Comparison of ENCODE assay signal across 13 mouse cellular contexts in the genomic region with DNA sequence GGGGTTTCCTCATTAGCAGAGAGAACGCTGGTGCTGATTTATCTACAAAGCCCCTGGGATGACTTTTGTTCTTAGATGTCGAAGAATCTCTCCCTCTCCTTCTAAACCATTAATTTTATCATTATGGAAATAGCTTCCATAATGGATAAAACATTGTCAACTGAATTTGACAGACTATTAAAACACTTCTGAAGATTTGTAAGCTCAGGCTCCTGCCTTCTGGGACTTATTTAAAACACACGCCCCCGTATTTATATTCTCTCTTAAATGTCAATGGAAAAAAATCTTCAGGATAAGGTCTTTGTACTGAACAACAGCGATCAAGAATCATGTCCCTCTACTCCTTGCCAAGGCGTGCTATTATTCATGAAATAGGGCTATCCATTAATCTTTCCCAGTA.
"Had no signal": no experiment of that assay in that cellular context is flagged by ENCODE, and none has a peak within 500 bp of the region (broad histone marks: within the 10 kb centered on the region; RNA-seq: fewer than 3 reads in every experiment).

No protein-coding gene starts in this region.

- H3K9me3 ChIP-seq: midbrain, embryonic 12.5 days; neural tube, embryonic 12.5 days; stomach, embryonic 15.5 days had no signal

- H3K36me3 ChIP-seq: midbrain, embryonic 12.5 days; neural tube, embryonic 12.5 days; stomach, embryonic 15.5 days had no signal

- H3K9ac ChIP-seq: lung, embryonic 14.5 days; midbrain, embryonic 12.5 days; neural tube, embryonic 12.5 days; stomach, embryonic 15.5 days had no signal

- H3K4me3 ChIP-seq: megakaryocyte, embryonic 14.5 days; midbrain, embryonic 12.5 days; neural tube, embryonic 12.5 days; stomach, embryonic 15.5 days had no signal

- DNase-seq: lung, adult 18-20 months; lung, embryonic 14.5 days; lung, postnatal 10 days; lung, postnatal 4 days; right cerebral cortex, postnatal 14 days; thymus, adult 2 months; thymus, postnatal 25 days; thymus, postnatal 4 days had no signal

- H3K4me1 ChIP-seq: megakaryocyte, embryonic 14.5 days; midbrain, embryonic 12.5 days; stomach, embryonic 15.5 days had no signal

- H3K27me3 ChIP-seq: megakaryocyte, embryonic 14.5 days; midbrain, embryonic 12.5 days; neural tube, embryonic 12.5 days; stomach, embryonic 15.5 days had no signal

- H3K27ac ChIP-seq: midbrain, embryonic 12.5 days; neural tube, embryonic 12.5 days; stomach, embryonic 15.5 days; stomach, postnatal 0 days had no signal

- H3K4me2 ChIP-seq: lung, embryonic 14.5 days; midbrain, embryonic 12.5 days; neural tube, embryonic 12.5 days; stomach, embryonic 15.5 days had no signal
